Mouse (Mus musculus) ES-Bruce4 (cell line): ENCODE measurements at regions not wholly inside any gene's neighbourhood (a gene's known extent, or its start where the extent isn't known, plus 50 kb on each side); places are given as distances from the start of the nearest gene placed in this dataset.

Experiments used
- H3K27ac ChIP-seq: 2 replicates; pipeline ENCODE4 v1.5.1; 2012; ENCODE audit warnings: low read length, inconsistent platforms; ENCODE audit not compliant: insufficient read depth
- H3K27me3 ChIP-seq: 2 replicates; pipeline ENCODE4 v1.6.1; 2012; ENCODE audit warnings: mild to moderate bottlenecking, low read length, inconsistent platforms; ENCODE audit not compliant: control insufficient read depth, poor library complexity, insufficient read depth, severe bottlenecking
- H3K36me3 ChIP-seq: 2 replicates; pipeline ENCODE4 v1.6.1; 2012; ENCODE audit warnings: inconsistent platforms, mild to moderate bottlenecking, low read length, moderate library complexity; ENCODE audit not compliant: control insufficient read depth, poor library complexity, insufficient read depth, severe bottlenecking
- H3K4me1 ChIP-seq: one replicate; pipeline ENCODE4 v1.8.1; 2011; ENCODE audit warnings: low read length; ENCODE audit not compliant: control insufficient read depth, insufficient read depth
- H3K4me3 ChIP-seq: 2 replicates; pipeline ENCODE4 v1.5.1; 2011; ENCODE audit warnings: low read depth, mild to moderate bottlenecking, low read length
- H3K9ac ChIP-seq: 2 replicates; pipeline ENCODE4 v1.6.1; 2012; ENCODE audit warnings: low read depth, mild to moderate bottlenecking, inconsistent platforms; ENCODE audit not compliant: poor library complexity, severe bottlenecking
- H3K9me3 ChIP-seq: replicated peaks from 2 replicates; pipeline ENCODE4 v1.6.1; 2012; ENCODE audit warnings: mild to moderate bottlenecking, low read length, inconsistent platforms; ENCODE audit not compliant: control insufficient read depth, poor library complexity, insufficient read depth, severe bottlenecking
- CTCF ChIP-seq: IDR thresholded peaks from one replicate; pipeline ENCODE4 v1.8.1; 2011; ENCODE audit warnings: low read depth, low read length
- EP300 ChIP-seq: IDR thresholded peaks from 2 replicates; pipeline ENCODE4 v1.6.1; 2011; ENCODE audit warnings: low read depth, low read length; ENCODE audit not compliant: insufficient read depth
- POLR2A ChIP-seq: IDR thresholded peaks from one replicate; pipeline ENCODE4 v1.8.1; 2011; ENCODE audit warnings: low read length; ENCODE audit not compliant: insufficient read depth

DNA sequence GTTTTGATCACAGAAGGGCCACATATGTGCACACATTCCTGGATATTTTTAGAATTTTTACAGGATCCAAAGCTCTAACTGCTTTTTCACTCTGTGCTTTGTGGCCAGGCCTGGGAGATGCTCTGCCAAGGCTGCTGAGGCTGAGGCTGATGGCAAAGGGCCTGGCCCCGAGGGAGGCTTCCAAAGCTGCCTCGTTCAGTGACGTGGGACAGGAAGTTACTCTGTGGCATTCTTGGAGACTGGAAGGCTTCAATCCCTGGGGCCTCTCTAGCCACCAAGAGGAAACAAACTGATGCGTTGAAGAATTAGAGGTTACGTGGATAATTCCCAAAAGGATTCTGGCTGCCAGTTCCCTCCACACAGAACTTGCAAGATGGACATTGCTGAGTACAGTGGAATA is 112.8 kb downstream of the Sec61b start:
- no peak for TF ChIP-seq POLR2A
- no peak for TF ChIP-seq EP300
- no peak for TF ChIP-seq CTCF
- Histone ChIP-seq H3K27me3 (no peaks in the 10 kb centered on the region), H3K4me3 (no peak overlapping the region), H3K9ac (no peak overlapping the region), H3K9me3 (no peaks in the 10 kb centered on the region), H3K27ac (no peak overlapping the region), H3K4me1 (no peaks in the 10 kb centered on the region), H3K36me3 (no peaks in the 10 kb centered on the region)

GRCm38 (mm10) chr4:47592271-47592986 is 118.0 kb downstream of the Sec61b start:
- H3K36me3 ChIP-seq, result no peaks in the 10 kb centered on the region
- H3K27ac ChIP-seq, result no peak overlapping the region
- no peaks in the 10 kb centered on the region for H3K27me3 ChIP-seq
- no peak overlapping the region for H3K9ac ChIP-seq
- no peaks in the 10 kb centered on the region for H3K4me1 ChIP-seq
- no peak overlapping the region for H3K4me3 ChIP-seq
- H3K9me3 ChIP-seq, result no peaks in the 10 kb centered on the region
- TF ChIP-seq EP300, result no peak
- no peak for TF ChIP-seq POLR2A
- no peak for TF ChIP-seq CTCF

DNA sequence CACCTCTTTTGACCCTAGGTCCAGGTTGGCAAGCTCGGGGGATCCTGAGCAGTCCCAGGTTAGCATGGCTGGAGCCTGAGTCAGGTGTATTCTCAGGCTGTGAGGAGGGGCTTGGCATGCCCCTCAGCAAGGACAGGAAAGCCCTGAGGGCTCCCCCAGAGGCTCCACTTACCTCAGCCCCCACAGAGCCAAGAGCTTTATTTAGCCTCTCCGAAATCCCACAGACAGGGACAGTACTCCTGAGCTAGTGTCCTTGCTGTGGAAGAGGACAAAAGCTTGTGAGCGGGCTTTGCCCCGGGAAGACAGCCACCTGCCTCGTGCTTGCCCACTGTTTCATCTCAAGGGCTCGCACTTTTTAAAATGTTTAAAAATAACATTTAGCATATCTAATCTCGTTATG is 118.7 kb downstream of the Sec61b start:
- H3K4me3 ChIP-seq, result no peak overlapping the region
- H3K36me3 ChIP-seq, result no peaks in the 10 kb centered on the region
- no peaks in the 10 kb centered on the region for H3K27me3 ChIP-seq
- no peak overlapping the region for H3K27ac ChIP-seq
- TF ChIP-seq EP300 (no peak), POLR2A (no peak), CTCF (no peak)
- no peak overlapping the region for H3K9ac ChIP-seq
- H3K4me1 ChIP-seq, result no peaks in the 10 kb centered on the region
- H3K9me3 ChIP-seq, result no peaks in the 10 kb centered on the region

DNA sequence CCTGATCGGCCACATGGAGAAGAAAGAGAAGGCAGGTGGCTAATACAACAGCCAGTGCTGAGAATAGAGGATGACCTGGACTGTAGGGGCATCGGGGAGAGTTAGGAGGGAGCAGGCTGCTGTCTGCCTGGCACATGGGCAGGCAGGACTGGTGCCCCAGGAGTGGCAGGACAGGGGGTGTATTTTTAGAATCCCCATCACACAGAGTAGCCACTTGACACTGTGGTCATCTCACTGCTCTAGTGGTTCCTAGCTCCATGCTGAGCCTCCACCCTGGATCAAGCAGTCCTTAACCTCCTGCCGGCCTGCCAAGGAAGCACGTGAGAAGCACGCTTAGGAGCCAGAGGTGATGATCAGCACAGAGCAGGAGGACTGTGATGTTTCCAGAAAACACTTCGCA is 119.7 kb downstream of the Sec61b start:
- TF ChIP-seq POLR2A (no peak), CTCF (no peak), EP300 (no peak)
- H3K9me3 ChIP-seq, result no peaks in the 10 kb centered on the region
- H3K27me3 ChIP-seq, result no peaks in the 10 kb centered on the region
- no peak overlapping the region for H3K27ac ChIP-seq
- H3K4me3 ChIP-seq, result no peak overlapping the region
- H3K9ac ChIP-seq, result no peak overlapping the region
- H3K36me3 ChIP-seq, result no peaks in the 10 kb centered on the region
- no peaks in the 10 kb centered on the region for H3K4me1 ChIP-seq

DNA sequence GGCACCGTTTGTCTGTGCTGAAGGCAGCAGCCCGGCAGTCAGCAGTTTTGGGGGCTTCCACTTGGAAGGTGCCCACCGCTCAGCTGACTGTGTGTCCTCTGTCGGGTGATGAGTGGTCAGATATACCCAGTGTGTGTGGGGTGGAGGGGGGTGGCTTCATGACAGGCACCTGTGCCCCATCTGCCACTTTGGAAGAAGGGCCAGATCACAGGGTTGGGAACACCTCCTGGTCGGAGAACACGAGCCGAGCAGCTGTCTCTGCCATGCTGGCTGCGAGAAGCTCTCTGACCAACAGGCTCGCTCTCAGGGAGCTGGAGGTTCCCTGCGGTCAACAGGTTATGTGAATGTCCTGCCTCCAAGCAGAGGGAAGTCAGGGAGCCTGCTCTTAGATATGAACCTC is 121.4 kb downstream of the Sec61b start:
- H3K4me1 ChIP-seq, result no peaks in the 10 kb centered on the region
- H3K9me3 ChIP-seq, result no peaks in the 10 kb centered on the region
- H3K27ac ChIP-seq, result no peak overlapping the region
- H3K27me3 ChIP-seq, result no peaks in the 10 kb centered on the region
- H3K36me3 ChIP-seq, result no peaks in the 10 kb centered on the region
- TF ChIP-seq EP300, result no peak
- TF ChIP-seq POLR2A, result no peak
- no peak for TF ChIP-seq CTCF
- H3K9ac ChIP-seq, result no peak overlapping the region
- H3K4me3 ChIP-seq, result no peak overlapping the region

DNA sequence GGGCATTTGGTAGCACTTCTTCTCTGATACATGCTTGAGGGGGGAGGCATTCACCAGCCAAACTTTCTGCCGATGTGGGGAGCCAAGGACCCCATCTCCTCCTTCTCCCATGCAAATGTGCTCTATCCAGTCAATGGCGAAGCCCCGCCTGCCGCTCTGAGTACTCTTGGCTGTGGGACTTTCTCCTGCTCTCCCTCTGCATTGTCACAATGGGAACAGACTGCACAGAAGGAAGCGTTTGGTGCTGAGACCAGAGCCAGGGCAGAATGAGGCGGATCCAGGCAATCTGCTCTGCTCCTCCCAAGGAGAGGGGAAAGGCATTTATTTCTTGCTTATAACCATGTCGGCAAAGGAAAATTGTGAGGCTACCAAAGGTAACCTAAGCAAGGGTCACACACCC is 123.1 kb downstream of the Sec61b start:
- H3K9me3 ChIP-seq, result no peaks in the 10 kb centered on the region

More for the DNA sequence above, 123.1 kb downstream of the Sec61b start:
- no peak overlapping the region for H3K4me3 ChIP-seq
- H3K4me1 ChIP-seq, result no peaks in the 10 kb centered on the region
- no peak overlapping the region for H3K27ac ChIP-seq
- TF ChIP-seq POLR2A (no peak), CTCF (no peak), EP300 (no peak)
- H3K27me3 ChIP-seq, result no peaks in the 10 kb centered on the region
- H3K9ac ChIP-seq, result no peak overlapping the region
- H3K36me3 ChIP-seq, result no peaks in the 10 kb centered on the region
